Mouse (Mus musculus) layer of hippocampus, postnatal 25 days (tissue): ENCODE measurements around the gene Srl. TPM values are rescaled to one million over a fixed set of nuclear protein-coding genes. Genes with fewer than 3 reads are reported as not detected.

Experiments used
- DNase-seq, 2 experiments: peaks; one replicate each; pipeline ENCODE4 v3.0.0; 2022; ENCODE audit warnings: mixed read lengths in 2 of 2, low spot score in 1 of 2; ENCODE audit errors: extremely low spot score in 1 of 2
- total RNA-seq, 2 experiments: library from RNA; stranded (reverse); gene quantifications; 2 replicates each; pipeline ENCODE4 v1.2.3; 2021

The Srl gene
- total RNA-seq, 2 experiments from 2014 or later = 13.9 to 16.7 TPM

DNA sequence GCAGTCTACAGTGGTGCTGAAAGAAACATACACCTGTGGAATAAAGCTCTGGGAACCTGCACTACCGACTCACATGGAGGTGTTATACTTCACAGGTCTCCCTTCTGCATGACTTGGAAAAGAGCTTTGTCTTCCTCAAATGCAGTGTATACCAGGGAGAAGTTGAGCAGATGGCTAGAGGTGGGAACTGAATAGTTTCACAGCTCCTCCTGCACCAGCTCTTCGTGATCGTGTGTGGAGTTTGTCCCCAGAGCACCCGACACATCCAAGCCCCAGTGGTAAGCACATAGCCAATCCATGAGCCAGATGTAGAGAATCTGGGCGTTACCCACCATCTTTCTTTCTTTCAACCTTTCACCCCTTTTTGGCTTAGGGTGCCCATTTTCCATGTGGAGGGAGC is 111.4 kb downstream of the Srl start:
- DNase-seq = no peak

Other genes with a start within 250 kb of the Srl start
- gene Adcy9, start 121.3 kb downstream of the Srl start, total RNA-seq = 10 to 100 TPM; 92.5 to 98.5 TPM
- gene Tfap4, start 18.0 kb upstream of the Srl start, total RNA-seq = 1 to 10 TPM; 4.4 to 5.0 TPM
- gene Glis2, start 52.9 kb upstream of the Srl start, total RNA-seq = 10 to 100 TPM; 15.4 to 16.2 TPM
- gene Pam16, start 83.2 kb upstream of the Srl start, total RNA-seq = 10 to 100 TPM; 76.3 to 82.6 TPM
- 1 to 10 TPM; 6.0 TPM for gene Vasn, start 98.1 kb upstream of the Srl start, total RNA-seq
- gene Dnaja3, start 98.2 kb upstream of the Srl start, total RNA-seq = 10 to 100 TPM; 62.5 to 71.8 TPM
- 10 to 100 TPM; 78.6 to 96.5 TPM for gene Coro7, start 138.0 kb upstream of the Srl start, total RNA-seq
- gene Nmral1, start 177.5 kb upstream of the Srl start, total RNA-seq = 10 to 100 TPM; 16.0 to 17.7 TPM
- 10 to 100 TPM; 87.7 to 98.0 TPM for gene Hmox2, start 184.5 kb upstream of the Srl start, total RNA-seq
- gene Cdip1, start 248.5 kb upstream of the Srl start, total RNA-seq = 100 to 1,000 TPM; 237 to 239 TPM